Mouse (Mus musculus): ENCODE results near the gene Gpr108.

DNA sequence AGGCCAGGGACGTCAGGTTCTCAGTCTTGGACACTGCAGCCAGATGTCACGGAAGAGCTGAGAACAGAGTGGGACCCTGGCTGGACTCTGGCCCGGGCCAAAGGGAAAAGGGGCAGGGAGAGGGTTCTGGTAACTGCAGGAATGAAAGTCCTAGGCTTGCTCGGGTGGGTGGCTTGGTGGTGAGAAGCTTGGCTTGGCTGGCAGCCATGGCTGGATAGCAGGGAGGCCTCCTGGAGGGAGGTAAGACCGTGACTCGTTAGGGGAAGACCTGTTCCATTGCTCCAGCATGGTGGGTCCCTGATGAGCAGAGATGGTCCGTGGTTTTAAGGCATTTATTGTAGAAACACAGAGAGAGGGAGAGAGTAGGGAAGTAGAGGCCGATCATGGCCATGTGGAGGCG, 23.1 kb upstream of the Gpr108 start:
- no peak for TF ChIP-seq CTCF (IDR thresholded peaks at IDR 0.05; ENCODE audit: borderline replicate concordance, insufficient read depth, low read depth, low read length)
- no peak for TF ChIP-seq POLR2A (IDR thresholded peaks at IDR 0.05; ENCODE audit: borderline replicate concordance, insufficient read depth, low read length)
